Mouse (Mus musculus) kidney, postnatal 10 days (tissue): Measurements from ENCODE around the gene Kctd11.

Experiments
- DNase-seq: peaks from one replicate; pipeline ENCODE4 v3.0.0; 2021; ENCODE audit warnings: mixed read lengths

The Kctd11 gene

DNA sequence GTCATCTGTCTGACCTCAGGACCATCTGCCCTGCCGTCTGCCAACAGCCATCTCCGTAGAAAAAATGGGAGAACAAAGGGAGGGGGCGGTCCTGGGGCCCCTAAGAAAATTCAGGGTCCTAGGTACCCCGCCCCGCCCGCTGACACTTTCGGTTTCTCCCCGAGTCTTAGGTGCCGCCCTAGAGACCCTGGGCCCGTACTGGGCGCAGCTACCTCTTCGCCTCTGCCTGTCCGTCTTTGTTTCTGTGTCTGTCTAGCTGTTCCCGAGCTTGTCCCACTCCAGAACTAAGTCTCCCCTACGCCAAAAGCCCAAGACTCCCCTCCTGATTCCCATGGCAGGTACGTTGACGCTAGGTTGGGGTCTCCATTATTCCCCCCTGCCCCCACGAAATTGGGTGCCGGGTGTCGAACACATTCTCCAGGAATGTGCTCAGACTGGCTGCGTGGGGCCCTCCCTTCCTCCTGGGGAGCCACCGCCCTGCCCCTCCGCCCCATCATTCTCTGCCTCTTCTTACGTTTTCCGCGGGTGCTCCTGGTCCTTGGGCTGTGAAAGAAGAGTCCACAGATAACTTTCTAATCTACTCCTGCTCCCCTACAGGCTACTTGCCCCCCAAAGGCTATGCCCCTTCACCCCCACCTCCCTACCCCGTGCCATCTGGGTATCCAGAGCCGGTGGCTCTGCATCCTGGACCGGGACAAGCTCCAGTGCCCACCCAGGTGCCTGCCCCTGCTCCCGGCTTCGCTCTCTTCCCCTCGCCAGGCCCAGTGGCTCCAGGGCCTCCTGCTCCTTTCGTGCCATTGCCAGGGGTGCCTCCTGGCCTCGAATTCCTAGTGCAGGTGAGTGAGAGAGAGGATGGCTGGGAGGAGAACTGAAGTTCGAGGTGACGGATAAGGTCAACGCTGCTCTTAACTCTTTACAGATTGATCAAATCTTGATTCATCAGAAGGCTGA, 34.2 kb downstream of the Kctd11 start:
- peak; percentile 58 for DNase-seq

DNA sequence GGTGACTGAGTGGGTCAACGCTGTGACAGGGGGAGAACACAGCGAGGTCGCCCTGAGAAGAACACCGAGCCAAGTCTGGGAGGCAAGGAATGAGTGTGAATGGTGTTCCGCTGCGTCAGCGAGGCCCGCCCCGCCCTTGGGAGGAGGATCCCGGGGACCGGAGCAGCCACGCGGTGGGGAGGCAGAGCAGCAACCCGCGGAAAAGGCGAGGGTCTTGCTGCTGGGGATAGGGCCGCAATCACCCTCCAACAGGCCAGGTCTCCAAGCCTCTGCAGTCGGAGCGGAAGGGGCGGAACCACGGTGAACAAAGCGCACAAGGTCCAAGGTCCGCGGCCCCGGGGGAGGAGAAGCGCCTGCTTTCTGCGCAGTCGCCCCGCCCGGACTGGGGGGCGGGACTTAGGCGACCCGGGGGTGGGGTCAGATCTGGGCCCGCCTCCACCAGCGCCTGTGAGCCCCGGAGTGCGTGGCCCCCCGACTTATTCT, 35.0 kb downstream of the Kctd11 start, which contains the start of gene Plscr3:
Gene Plscr3, plus strand, starts transcription at position 179 of the 483 bp plus-strand sequence.
- peak; percentile 97 for DNase-seq

GRCm38 (mm10) chr11:69838714-69839104, 42.5 kb downstream of the Kctd11 start:
- peak; percentile 45 for DNase-seq

DNA sequence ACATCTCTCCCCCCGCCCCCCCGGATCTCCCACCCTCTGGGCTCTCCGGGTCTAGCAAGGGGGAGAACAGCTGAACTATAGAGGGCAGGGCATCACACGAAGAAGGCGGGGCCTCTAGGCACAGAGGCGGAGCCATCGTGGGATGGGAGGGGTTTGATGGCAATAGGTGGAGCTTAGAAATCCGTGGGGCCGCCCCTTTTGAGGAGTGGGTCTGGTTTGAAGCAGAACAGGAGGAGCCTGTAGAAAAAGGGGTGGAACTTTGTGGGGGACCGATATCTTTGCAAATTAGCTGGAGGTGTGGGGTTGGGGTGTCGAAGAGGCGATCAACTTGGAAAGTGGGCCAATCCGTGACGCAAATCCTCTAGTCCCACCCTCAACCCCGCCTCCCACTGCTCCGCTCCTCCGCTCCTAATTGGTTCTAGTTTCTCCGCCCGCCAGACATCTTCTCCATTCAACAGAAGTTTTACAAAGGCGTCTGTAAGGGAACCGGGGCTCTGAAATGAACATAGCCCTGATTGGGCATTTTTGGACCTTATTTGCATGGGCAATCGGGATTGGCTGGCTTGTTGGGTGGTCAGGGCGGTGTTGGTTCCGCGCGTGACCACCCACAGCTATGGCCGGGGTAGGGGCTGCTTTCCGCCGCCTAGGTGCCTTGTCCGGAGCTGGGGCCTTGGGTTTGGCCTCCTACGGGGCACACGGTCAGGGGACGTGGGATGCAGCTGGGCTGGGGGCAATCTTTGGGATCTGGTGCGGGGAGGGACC, 43.1 kb downstream of the Kctd11 start, which contains the start of gene Tmem256:
Gene Tmem256, plus strand, starts transcription at position 563 of the 762 bp plus-strand sequence.
- peak; percentile 97 for DNase-seq

GRCm38 (mm10) chr11:69837604-69837951, 43.6 kb downstream of the Kctd11 start, which contains the start of gene Nlgn2:
Gene Nlgn2, minus strand, starts transcription at chr11:69837784.
- DNase-seq, result no peak

GRCm38 (mm10) chr11:69836703-69837576, 44.3 kb downstream of the Kctd11 start:
- DNase-seq, result peak; percentile 63

DNA sequence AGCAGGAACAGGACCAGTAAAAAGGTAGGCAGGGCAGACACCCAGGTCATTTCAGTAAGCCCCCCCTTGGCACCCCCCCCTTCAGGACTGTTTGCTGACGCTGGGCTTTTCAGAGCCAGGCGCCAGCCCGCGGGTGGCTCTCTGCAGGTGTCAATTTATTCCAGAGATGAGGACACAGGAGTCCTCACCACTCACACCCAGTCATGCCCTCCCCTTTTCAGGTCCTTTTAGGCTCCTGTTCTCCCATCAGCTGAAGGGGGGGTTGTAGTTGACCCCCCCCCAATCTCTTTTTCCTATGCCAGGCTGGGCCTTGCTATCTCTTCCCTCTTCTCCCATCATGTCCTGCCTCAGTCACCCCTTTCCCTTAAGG, 45.3 kb downstream of the Kctd11 start:
- DNase-seq, result no peak

GRCm38 (mm10) chr11:69835326-69835965, 45.8 kb downstream of the Kctd11 start:
- DNase-seq, result no peak

GRCm38 (mm10) chr11:69834001-69834549, 47.1 kb downstream of the Kctd11 start:
- DNase-seq, result peak; percentile 60

DNA sequence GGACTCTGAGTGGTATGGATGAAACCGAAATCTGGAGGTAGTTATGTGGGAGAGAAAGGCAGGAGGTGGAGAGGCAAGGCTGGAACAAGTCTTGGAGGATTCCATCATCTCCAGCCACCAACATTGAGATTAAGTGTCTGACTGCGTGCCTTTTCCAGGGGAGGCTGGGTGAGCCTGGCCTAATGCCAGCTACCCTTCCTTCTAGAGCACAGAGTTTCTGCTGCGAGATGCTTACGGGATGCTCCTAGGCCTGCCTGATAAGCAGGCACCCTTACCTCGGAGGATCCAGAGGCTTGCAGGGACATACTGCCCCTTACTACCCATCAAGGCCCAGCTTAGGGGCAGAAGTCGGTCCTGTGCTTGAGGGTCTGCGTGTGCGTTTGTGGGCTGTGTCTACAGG, 47.7 kb downstream of the Kctd11 start:
- DNase-seq, result no peak

- no peak for DNase-seq
Observed at GRCm38 (mm10) chr11:69828832-69829231, 52.4 kb downstream of the Kctd11 start.
